Mouse (Mus musculus) embryonic facial prominence, embryonic 12.5 days (tissue): ENCODE measurements at regions not wholly inside any gene's neighbourhood (a gene's known extent, or its start where the extent isn't known, plus 50 kb on each side); places are given as distances from the start of the nearest gene placed in this dataset.
"Not testable (repeated sequence)": the region's sequence is repeated elsewhere in the genome, so short reads cannot be mapped to it uniquely, and the experiment has no call there.

ENCODE experiments used
- ATAC-seq: fragments of 200-750 bp; cut with Nextera tagmentation; 2 replicates; pipeline ENCODE4 v1.8.0; 2017; ENCODE audit not compliant: insufficient number of reproducible peaks, insufficient read depth, low FRiP score, low TSS enrichment
- H3K27ac ChIP-seq: fragments of 300-500 bp; sonication (generic); 2 replicates; pipeline ENCODE4 v1.5.1; 2016; ENCODE audit warnings: mild to moderate bottlenecking
- H3K27me3 ChIP-seq: fragments of 300-500 bp; sonication (generic); 2 replicates; pipeline ENCODE4 v1.6.1; 2016; ENCODE audit warnings: mild to moderate bottlenecking, moderate library complexity
- H3K36me3 ChIP-seq: fragments of 300-500 bp; sonication (generic); 2 replicates; pipeline ENCODE4 v1.6.1; 2016; ENCODE audit warnings: mild to moderate bottlenecking
- H3K4me1 ChIP-seq: fragments of 300-500 bp; sonication (generic); 2 replicates; pipeline ENCODE4 v1.6.1; 2016
- H3K4me2 ChIP-seq: fragments of 300-500 bp; sonication (generic); replicated peaks from 2 replicates; pipeline ENCODE4 v1.6.1; 2016; ENCODE audit warnings: mild to moderate bottlenecking, moderate library complexity
- H3K4me3 ChIP-seq: fragments of 300-500 bp; sonication (generic); 2 replicates; pipeline ENCODE4 v1.5.1; 2016; ENCODE audit warnings: mild to moderate bottlenecking
- H3K9ac ChIP-seq: fragments of 300-500 bp; sonication (generic); 2 replicates; pipeline ENCODE4 v1.6.1; 2016; ENCODE audit warnings: mild to moderate bottlenecking, moderate library complexity
- H3K9me3 ChIP-seq: fragments of 300-500 bp; sonication (generic); 2 replicates; pipeline ENCODE4 v1.6.1; 2016; ENCODE audit warnings: mild to moderate bottlenecking, moderate library complexity
- WGBS: fragments of 180-500 bp; shearing (Covaris S2); methylation state at CpG from one replicate; pipeline ENCODE4 v1.1.7; 2016; 5-methylcytosine and 5-hydroxymethylcytosine counted together

GRCm38 (mm10) chr13:107561529-107561928, 482.7 kb upstream of the Smim15 start:
- Histone ChIP-seq H3K27me3 (no peaks in the 10 kb centered on the region), H3K9ac (no peak overlapping the region), H3K4me3 (no peak overlapping the region), H3K4me2 (no peak overlapping the region), H3K27ac (no peak overlapping the region), H3K36me3 (no peaks in the 10 kb centered on the region), H3K4me1 (no peaks in the 10 kb centered on the region), H3K9me3 (no peaks in the 10 kb centered on the region; the same call in 1 of the 2 replicates)
- WGBS = 77% methylated on average over 2 of the region's 2 CpGs
- ATAC-seq = no peak

GRCm38 (mm10) chr13:107555958-107556357, 488.3 kb upstream of the Smim15 start:
- no peaks in the 10 kb centered on the region for H3K36me3 ChIP-seq
- no peak for ATAC-seq
- 80% methylated on average over 3 of the region's 3 CpGs for WGBS

GRCm38 (mm10) chr13:107554091-107554490, 490.2 kb upstream of the Smim15 start:
- Histone ChIP-seq H3K9me3 (no peaks in the 10 kb centered on the region; the same call in 1 of the 2 replicates), H3K36me3 (no peaks in the 10 kb centered on the region), H3K4me2 (no peak overlapping the region), H3K27ac (no peak overlapping the region), H3K9ac (no peak overlapping the region), H3K4me1 (no peaks in the 10 kb centered on the region), H3K27me3 (no peaks in the 10 kb centered on the region), H3K4me3 (no peak overlapping the region)
- WGBS = 84% methylated on average over 3 of the region's 3 CpGs
- ATAC-seq = no peak

More at GRCm38 (mm10) chr13:107555958-107556357, 488.3 kb upstream of the Smim15 start:
- Histone ChIP-seq H3K9ac (no peak overlapping the region), H3K4me3 (no peak overlapping the region), H3K4me2 (no peak overlapping the region), H3K9me3 (no peaks in the 10 kb centered on the region; the same call in 1 of the 2 replicates), H3K4me1 (no peaks in the 10 kb centered on the region), H3K27me3 (no peaks in the 10 kb centered on the region), H3K27ac (no peak overlapping the region)

GRCm38 (mm10) chr13:107552165-107552564, 492.1 kb upstream of the Smim15 start:
- Histone ChIP-seq H3K27ac (no peak overlapping the region), H3K9ac (no peak overlapping the region)
- 90% methylated on average over 4 of the region's 4 CpGs for WGBS

GRCm38 (mm10) chr13:107549995-107550394, 494.3 kb upstream of the Smim15 start:
- not testable (repeated sequence) for H3K36me3 ChIP-seq, H3K4me1 ChIP-seq, H3K9me3 ChIP-seq, H3K27ac ChIP-seq, ATAC-seq, H3K4me2 ChIP-seq, H3K9ac ChIP-seq, H3K4me3 ChIP-seq, H3K27me3 ChIP-seq
- WGBS = 96% methylated on average over 7 of the region's 7 CpGs

More at GRCm38 (mm10) chr13:107552165-107552564, 492.1 kb upstream of the Smim15 start:
- Histone ChIP-seq H3K27me3 (no peaks in the 10 kb centered on the region), H3K4me1 (no peaks in the 10 kb centered on the region), H3K36me3 (no peaks in the 10 kb centered on the region), H3K4me3 (no peak overlapping the region), H3K4me2 (no peak overlapping the region), H3K9me3 (no peaks in the 10 kb centered on the region)
- no peak for ATAC-seq

GRCm38 (mm10) chr13:107547073-107547472, 497.2 kb upstream of the Smim15 start:
- Histone ChIP-seq H3K36me3 (no peaks in the 10 kb centered on the region), H3K9me3 (no peaks in the 10 kb centered on the region), H3K27me3 (no peaks in the 10 kb centered on the region), H3K4me2 (no peak overlapping the region), H3K9ac (no peak overlapping the region), H3K4me1 (no peaks in the 10 kb centered on the region), H3K4me3 (no peak overlapping the region), H3K27ac (no peak overlapping the region)
- no peak for ATAC-seq
- 92% methylated on average over 7 of the region's 7 CpGs for WGBS

GRCm38 (mm10) chr13:107546181-107546900, 497.9 kb upstream of the Smim15 start:
- peaks cover 4% of the 10 kb centered on the region for H3K4me1 ChIP-seq
- ATAC-seq = no peak
- H3K36me3 ChIP-seq = no peaks in the 10 kb centered on the region
- H3K27ac ChIP-seq = no peak overlapping the region
- H3K4me2 ChIP-seq = no peak overlapping the region
- no peak overlapping the region for H3K9ac ChIP-seq
- no peak overlapping the region for H3K4me3 ChIP-seq
- no peaks in the 10 kb centered on the region for H3K9me3 ChIP-seq
- H3K27me3 ChIP-seq = no peaks in the 10 kb centered on the region
- 78% methylated on average over 10 of the region's 10 CpGs for WGBS

GRCm38 (mm10) chr13:107541635-107541955, 502.7 kb upstream of the Smim15 start:
- H3K4me3 ChIP-seq = no peak overlapping the region
- H3K27ac ChIP-seq = no peak overlapping the region
- no peaks in the 10 kb centered on the region for H3K27me3 ChIP-seq
- WGBS = 41% methylated on average over 2 of the region's 2 CpGs
- ATAC-seq = 0 out of 2 replicates have a peak, but pooled peaks have one; percentile 69
- no peaks in the 10 kb centered on the region for H3K36me3 ChIP-seq
- H3K9me3 ChIP-seq = no peaks in the 10 kb centered on the region
- no peak overlapping the region for H3K9ac ChIP-seq
- peaks cover 4% of the 10 kb centered on the region for H3K4me1 ChIP-seq
- H3K4me2 ChIP-seq = no peak overlapping the region

GRCm38 (mm10) chr13:107540784-107541634, 503.2 kb upstream of the Smim15 start:
- H3K36me3 ChIP-seq = no peaks in the 10 kb centered on the region
- H3K27me3 ChIP-seq = no peaks in the 10 kb centered on the region
- peak; percentile 22; the same call in 1 of the 2 replicates for ATAC-seq
- H3K27ac ChIP-seq = no peak overlapping the region
- H3K4me2 ChIP-seq = no peak overlapping the region
- H3K9me3 ChIP-seq = no peaks in the 10 kb centered on the region
- H3K4me3 ChIP-seq = no peak overlapping the region
- WGBS = 74% methylated on average over 16 of the region's 16 CpGs
- H3K4me1 ChIP-seq = peaks cover 4% of the 10 kb centered on the region
- no peak overlapping the region for H3K9ac ChIP-seq

GRCm38 (mm10) chr13:107540305-107540704, 503.9 kb upstream of the Smim15 start:
- Histone ChIP-seq H3K4me2 (no peak overlapping the region), H3K36me3 (no peaks in the 10 kb centered on the region), H3K27me3 (no peaks in the 10 kb centered on the region), H3K9ac (no peak overlapping the region), H3K4me1 (peaks cover 4% of the 10 kb centered on the region), H3K27ac (no peak overlapping the region), H3K4me3 (no peak overlapping the region), H3K9me3 (no peaks in the 10 kb centered on the region)
- ATAC-seq = no peak
- WGBS = 85% methylated on average over 7 of the region's 7 CpGs

- peaks cover 4% of the 10 kb centered on the region for H3K4me1 ChIP-seq
Measured at GRCm38 (mm10) chr13:107539867-107540266, 504.4 kb upstream of the Smim15 start.

GRCm38 (mm10) chr13:107539326-107539725, 504.9 kb upstream of the Smim15 start:
- no peak overlapping the region for H3K4me3 ChIP-seq
- no peak overlapping the region for H3K9ac ChIP-seq
- H3K4me1 ChIP-seq = peaks cover 4% of the 10 kb centered on the region
- 87% methylated on average over 4 of the region's 4 CpGs for WGBS
- no peaks in the 10 kb centered on the region for H3K9me3 ChIP-seq
- ATAC-seq = no peak
- H3K27ac ChIP-seq = no peak overlapping the region
- H3K36me3 ChIP-seq = no peaks in the 10 kb centered on the region
- no peaks in the 10 kb centered on the region for H3K27me3 ChIP-seq
- no peak overlapping the region for H3K4me2 ChIP-seq

More at GRCm38 (mm10) chr13:107539867-107540266, 504.4 kb upstream of the Smim15 start:
- Histone ChIP-seq H3K4me3 (no peak overlapping the region), H3K9me3 (no peaks in the 10 kb centered on the region), H3K36me3 (no peaks in the 10 kb centered on the region), H3K27me3 (no peaks in the 10 kb centered on the region), H3K9ac (no peak overlapping the region), H3K4me2 (no peak overlapping the region), H3K27ac (no peak overlapping the region)
- WGBS = 94% methylated on average over 4 of the region's 4 CpGs
- ATAC-seq = no peak
